Mouse (Mus musculus): Measurements from ENCODE around the gene Rbm46. TPM values are rescaled to one million over a fixed set of nuclear protein-coding genes. Genes with fewer than 3 reads are reported as not detected.

Gene Rbm46
- 2.3 and 2.5 TPM in 2 replicates for polyA plus RNA-seq (2015; fragmentation: Nextera tagmentation; extraction: Ambion mirVana)

GRCm38 (mm10) chr3:82876372-82876739, at the start of gene Rbm46:
Gene Rbm46 (minus strand): TSS chr3:82876483.
- Histone ChIP-seq H3K27me3 (ENCODE audit: insufficient read depth, low read length) (peaks cover 11% of the 10 kb centered on the region), H3K4me1 (replicated peaks; ENCODE audit: insufficient read depth, low read length) (no peaks in the 10 kb centered on the region), H3K27ac (no peak within 1 kb of the TSS), H3K4me2 (ENCODE audit: low read length) (peak within 1 kb of the TSS; percentile 44), H3K9ac (ENCODE audit: low read depth, low read length) (no peak within 1 kb of the TSS), H3K4me3 (replicated peaks; ENCODE audit: low read depth, low read length) (peak within 1 kb of the TSS; percentile 16), H3K36me3 (ENCODE audit: insufficient read depth, low read length) (no peaks in the 10 kb centered on the region), H3K9me3 (replicated peaks; ENCODE audit: low read length) (no peaks in the 10 kb centered on the region)
- peak; percentile 80 for DNase-seq (ENCODE audit: low spot score)
- WGBS = 20% methylated on average over 36 of the region's 36 CpGs
- peak; percentile 93 for ATAC-seq (replicated peaks; ENCODE audit: low FRiP score, low read depth)
- TF ChIP-seq CTCF (IDR thresholded peaks at IDR 0.05; ENCODE audit: low read depth) = no peak

GRCm38 (mm10) chr3:82915632-82916031, 39.3 kb upstream of the Rbm46 start:
- 49% methylated on average over 1 of the region's 1 CpGs for WGBS
- Histone ChIP-seq H3K9ac (ENCODE audit: low read depth, low read length) (no peak overlapping the region), H3K36me3 (ENCODE audit: insufficient read depth, low read length) (no peaks in the 10 kb centered on the region), H3K27me3 (ENCODE audit: insufficient read depth, low read length) (no peaks in the 10 kb centered on the region), H3K4me1 (replicated peaks; ENCODE audit: insufficient read depth, low read length) (no peaks in the 10 kb centered on the region), H3K4me3 (replicated peaks; ENCODE audit: low read depth, low read length) (no peak overlapping the region), H3K27ac (no peak overlapping the region), H3K4me2 (ENCODE audit: low read length) (no peak overlapping the region), H3K9me3 (replicated peaks; ENCODE audit: low read length) (no peaks in the 10 kb centered on the region)
- DNase-seq (ENCODE audit: low spot score) (no peak), ATAC-seq (replicated peaks; ENCODE audit: low FRiP score, low read depth) (no peak)
- TF ChIP-seq CTCF (IDR thresholded peaks at IDR 0.05; ENCODE audit: low read depth) = no peak

- Histone ChIP-seq H3K27ac (no peak overlapping the region), H3K4me1 (replicated peaks; ENCODE audit: insufficient read depth, low read length) (0 out of 2 replicates have a peak, but pooled peaks cover under 1% of the 10 kb centered on the region), H3K9me3 (replicated peaks; ENCODE audit: low read length) (no peaks in the 10 kb centered on the region), H3K27me3 (ENCODE audit: insufficient read depth, low read length) (peaks cover 8% of the 10 kb centered on the region; the same call in 1 of the 2 replicates), H3K4me2 (ENCODE audit: low read length) (no peak overlapping the region), H3K36me3 (ENCODE audit: insufficient read depth, low read length) (no peaks in the 10 kb centered on the region), H3K9ac (ENCODE audit: low read depth, low read length) (no peak overlapping the region), H3K4me3 (replicated peaks; ENCODE audit: low read depth, low read length) (no peak overlapping the region)
- ATAC-seq (replicated peaks; ENCODE audit: low FRiP score, low read depth) = no peak
- 86% methylated on average over 2 of the region's 2 CpGs for WGBS
- no peak for DNase-seq (ENCODE audit: low spot score)
- TF ChIP-seq CTCF (IDR thresholded peaks at IDR 0.05; ENCODE audit: low read depth) = no peak
Observed at GRCm38 (mm10) chr3:82908671-82909070, 32.4 kb upstream of the Rbm46 start.

- peaks cover 18% of the 10 kb centered on the region for H3K27me3 ChIP-seq (ENCODE audit: insufficient read depth, low read length)
- no peaks in the 10 kb centered on the region for H3K9me3 ChIP-seq (replicated peaks; ENCODE audit: low read length)
- no peak for TF ChIP-seq CTCF (IDR thresholded peaks at IDR 0.05; ENCODE audit: low read depth)
- H3K4me3 ChIP-seq (replicated peaks; ENCODE audit: low read depth, low read length) = peak overlapping the region; percentile 30
- H3K27ac ChIP-seq = no peak overlapping the region
- WGBS = under 1% methylated on average over 31 of the region's 31 CpGs
- peak overlapping the region; percentile 67 for H3K4me2 ChIP-seq (ENCODE audit: low read length)
- H3K36me3 ChIP-seq (ENCODE audit: insufficient read depth, low read length) = no peaks in the 10 kb centered on the region
- 0 out of 2 replicates have a peak, but pooled peaks cover 5% of the 10 kb centered on the region for H3K4me1 ChIP-seq (replicated peaks; ENCODE audit: insufficient read depth, low read length)
- ATAC-seq (replicated peaks; ENCODE audit: low FRiP score, low read depth) = no peak
- peak; percentile 7 for DNase-seq (ENCODE audit: low spot score)
- H3K9ac ChIP-seq (ENCODE audit: low read depth, low read length) = no peak overlapping the region
Observed at GRCm38 (mm10) chr3:82904211-82904908, 28.1 kb upstream of the Rbm46 start.

GRCm38 (mm10) chr3:82903613-82904205, 27.4 kb upstream of the Rbm46 start, which contains the start of gene Lrat:
Gene Lrat (minus strand): TSS chr3:82903973.
- peak; percentile 72 for ATAC-seq (replicated peaks; ENCODE audit: low FRiP score, low read depth)
- Histone ChIP-seq H3K4me3 (replicated peaks; ENCODE audit: low read depth, low read length) (peak within 1 kb of the TSS; percentile 30), H3K4me1 (replicated peaks; ENCODE audit: insufficient read depth, low read length) (0 out of 2 replicates have a peak, but pooled peaks cover 5% of the 10 kb centered on the region), H3K9me3 (replicated peaks; ENCODE audit: low read length) (no peaks in the 10 kb centered on the region), H3K36me3 (ENCODE audit: insufficient read depth, low read length) (no peaks in the 10 kb centered on the region), H3K9ac (ENCODE audit: low read depth, low read length) (no peak within 1 kb of the TSS), H3K4me2 (ENCODE audit: low read length) (peak within 1 kb of the TSS; percentile 67), H3K27ac (no peak within 1 kb of the TSS), H3K27me3 (ENCODE audit: insufficient read depth, low read length) (peaks cover 18% of the 10 kb centered on the region)
- peak; percentile 3 for DNase-seq (ENCODE audit: low spot score)
- 1% methylated on average over 35 of the region's 35 CpGs for WGBS
- no peak for TF ChIP-seq CTCF (IDR thresholded peaks at IDR 0.05; ENCODE audit: low read depth)

GRCm38 (mm10) chr3:82902757-82903612, 26.7 kb upstream of the Rbm46 start:
- Histone ChIP-seq H3K36me3 (ENCODE audit: insufficient read depth, low read length) (no peaks in the 10 kb centered on the region), H3K4me1 (replicated peaks; ENCODE audit: insufficient read depth, low read length) (0 out of 2 replicates have a peak, but pooled peaks cover 5% of the 10 kb centered on the region), H3K4me2 (ENCODE audit: low read length) (peak overlapping the region; percentile 67), H3K9me3 (replicated peaks; ENCODE audit: low read length) (no peaks in the 10 kb centered on the region), H3K27me3 (ENCODE audit: insufficient read depth, low read length) (peaks cover 18% of the 10 kb centered on the region), H3K4me3 (replicated peaks; ENCODE audit: low read depth, low read length) (peak overlapping the region; percentile 30), H3K27ac (no peak overlapping the region), H3K9ac (ENCODE audit: low read depth, low read length) (no peak overlapping the region)
- no peak for TF ChIP-seq CTCF (IDR thresholded peaks at IDR 0.05; ENCODE audit: low read depth)
- 19% methylated on average over 20 of the region's 20 CpGs for WGBS
- DNase-seq (ENCODE audit: low spot score) = no peak
- ATAC-seq (replicated peaks; ENCODE audit: low FRiP score, low read depth) = no peak
